Mouse (Mus musculus) thymus, adult 2 months (tissue): ENCODE results near the gene Lsmem1.

Experiments used
- CTCF ChIP-seq: fragments of 200-500 bp; IDR thresholded peaks from 2 replicates; pipeline ENCODE4 v1.5.1; 2012; ENCODE audit warnings: mild to moderate bottlenecking, control low read depth, low read length, moderate library complexity, borderline replicate concordance; ENCODE audit not compliant: control insufficient read depth, poor library complexity, insufficient read depth; ENCODE audit errors: extremely low read depth
- POLR2A ChIP-seq: fragments of 200-500 bp; IDR thresholded peaks from 2 replicates; pipeline ENCODE4 v1.6.1; 2012; ENCODE audit warnings: mild to moderate bottlenecking, low read length, control low read depth, moderate library complexity; ENCODE audit not compliant: control insufficient read depth, poor library complexity, insufficient read depth; ENCODE audit errors: extremely low read depth

GRCm38 (mm10) chr12:40248454-40249180 is 49.3 kb upstream of the Lsmem1 start, which contains the start of gene Ifrd1:
- no peak for TF ChIP-seq POLR2A
- no peak for TF ChIP-seq CTCF
